ENCODE assay signal across 8 mouse cellular contexts in the genomic region with DNA sequence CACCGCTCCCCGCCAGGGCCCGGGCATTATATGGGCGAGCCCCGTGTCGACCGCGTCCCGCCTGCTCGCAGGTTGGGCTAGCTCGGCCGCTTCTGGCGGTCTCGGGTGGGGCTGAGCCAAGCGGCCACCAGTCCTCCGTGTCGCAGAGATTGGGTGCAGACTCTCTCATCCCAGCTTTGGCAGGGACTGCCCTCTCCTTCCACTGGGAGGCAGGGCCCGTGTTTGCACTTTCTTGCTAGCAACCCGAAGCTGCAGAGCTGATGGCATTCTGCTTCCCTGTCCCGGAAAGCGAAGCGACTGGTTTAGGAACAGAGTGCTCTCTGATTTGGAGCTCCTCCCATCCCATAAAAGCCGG. TPM values are rescaled to one million over a fixed set of nuclear protein-coding genes. Genes with fewer than 3 reads are reported as not detected.
DNase-seq lines count a peak whose midpoint lies in the region; ATAC-seq and TF ChIP-seq lines count a peak whose summit lies in the region.

No protein-coding gene starts in this region.

- peaks cover 17% of the 10 kb centered on the region for H3K36me3 ChIP-seq in heart, adult 2 months (ENCODE audit: control insufficient read depth, insufficient read depth, low read length)
- peaks cover 33% of the 10 kb centered on the region for H3K36me3 ChIP-seq in ES-Bruce4 (ENCODE audit: control insufficient read depth, insufficient read depth, low read length, poor library complexity, severe bottlenecking)
- peaks cover 26% of the 10 kb centered on the region for H3K36me3 ChIP-seq in embryonic facial prominence, embryonic 14.5 days (ENCODE audit: control insufficient read depth, insufficient read depth, low read length)
- 0 out of 2 replicates have a peak, but pooled peaks cover 8% of the 10 kb centered on the region for H3K36me3 ChIP-seq in limb, embryonic 11.5 days (ENCODE audit: control insufficient read depth, insufficient read depth, low read length)
- peaks cover 24% of the 10 kb centered on the region for H3K36me3 ChIP-seq in neural tube, embryonic 14.5 days (ENCODE audit: control insufficient read depth, insufficient read depth, low read length)

- peak overlapping the region; percentile 91 for H3K4me3 ChIP-seq in heart, adult 2 months
- peak overlapping the region; percentile 99 for H3K4me3 ChIP-seq in ES-Bruce4 (ENCODE audit: low read depth, low read length)
- H3K4me3 ChIP-seq in embryonic facial prominence, embryonic 14.5 days (ENCODE audit: low read depth, low read length) = peak overlapping the region; percentile 85
- H3K4me3 ChIP-seq in limb, embryonic 11.5 days (ENCODE audit: low read depth, low read length) = peak overlapping the region; percentile 85
- H3K4me3 ChIP-seq in neural tube, embryonic 14.5 days (ENCODE audit: low read depth, low read length) = peak overlapping the region; percentile 55

- H3K9ac ChIP-seq in heart, adult 2 months (ENCODE audit: low read depth, low read length) = peak overlapping the region; percentile 89
- H3K9ac ChIP-seq in ES-Bruce4 (ENCODE audit: low read depth, poor library complexity, severe bottlenecking) = peak overlapping the region; percentile 94
- H3K9ac ChIP-seq in embryonic facial prominence, embryonic 14.5 days (ENCODE audit: low read depth, low read length) = peak overlapping the region; percentile 94
- peak overlapping the region; percentile 92 for H3K9ac ChIP-seq in limb, embryonic 11.5 days (ENCODE audit: low read length)
- peak overlapping the region; percentile 86 for H3K9ac ChIP-seq in neural tube, embryonic 14.5 days (replicated peaks; ENCODE audit: low read depth, low read length)

- H3K4me2 ChIP-seq in embryonic facial prominence, embryonic 14.5 days (ENCODE audit: low read depth, low read length) = peak overlapping the region; percentile 90
- peak overlapping the region; percentile 69 for H3K4me2 ChIP-seq in limb, embryonic 11.5 days (ENCODE audit: low read depth, severe bottlenecking)
- H3K4me2 ChIP-seq in neural tube, embryonic 14.5 days (ENCODE audit: low read depth, low read length) = peak overlapping the region; percentile 85

- TF ChIP-seq CTCF in heart, adult 2 months (IDR thresholded peaks at IDR 0.05) = no peak
- no peak for TF ChIP-seq CTCF in ES-Bruce4 (IDR thresholded peaks at IDR 0.05; ENCODE audit: low read depth, low read length)

- TF ChIP-seq EP300 in heart, adult 2 months (IDR thresholded peaks at IDR 0.05; ENCODE audit: insufficient read depth, low read depth, low read length) = no peak
- no peak for TF ChIP-seq EP300 in ES-Bruce4 (IDR thresholded peaks at IDR 0.05; ENCODE audit: insufficient read depth, low read depth, low read length)

- H3K27me3 ChIP-seq in heart, adult 2 months (ENCODE audit: control insufficient read depth, insufficient read depth, low read length) = no peaks in the 10 kb centered on the region
- H3K27me3 ChIP-seq in ES-Bruce4 (ENCODE audit: control insufficient read depth, insufficient read depth, low read length, poor library complexity, severe bottlenecking) = no peaks in the 10 kb centered on the region
- H3K27me3 ChIP-seq in embryonic facial prominence, embryonic 14.5 days (replicated peaks; ENCODE audit: control insufficient read depth, insufficient read depth, low read length) = no peaks in the 10 kb centered on the region
- H3K27me3 ChIP-seq in limb, embryonic 11.5 days (ENCODE audit: control insufficient read depth, insufficient read depth, low read length) = no peaks in the 10 kb centered on the region
- no peaks in the 10 kb centered on the region for H3K27me3 ChIP-seq in neural tube, embryonic 14.5 days (ENCODE audit: control insufficient read depth, insufficient read depth, low read length)

- H3K79me2 ChIP-seq in heart, adult 2 months (replicated peaks; ENCODE audit: control insufficient read depth, insufficient read depth, low read length) = no peaks in the 10 kb centered on the region

- WGBS in heart, adult 2 months = 0% methylated on average over 23 of the region's 23 CpGs
- WGBS in embryonic facial prominence, embryonic 14.5 days = 0% methylated on average over 14 of the region's 23 CpGs
- 0% methylated on average over 23 of the region's 23 CpGs for WGBS in limb, embryonic 11.5 days
- WGBS in neural tube, embryonic 14.5 days = under 1% methylated on average over 23 of the region's 23 CpGs

- H3K9me3 ChIP-seq in ES-Bruce4 (replicated peaks; ENCODE audit: control insufficient read depth, insufficient read depth, low read length, poor library complexity, severe bottlenecking) = no peaks in the 10 kb centered on the region
- no peaks in the 10 kb centered on the region for H3K9me3 ChIP-seq in embryonic facial prominence, embryonic 14.5 days (ENCODE audit: control insufficient read depth, low read length)
- no peaks in the 10 kb centered on the region for H3K9me3 ChIP-seq in limb, embryonic 11.5 days (ENCODE audit: control insufficient read depth, low read length)
- H3K9me3 ChIP-seq in neural tube, embryonic 14.5 days (ENCODE audit: control insufficient read depth, low read length) = no peaks in the 10 kb centered on the region

- H3K4me1 ChIP-seq in heart, adult 2 months (ENCODE audit: control insufficient read depth, insufficient read depth, low read length) = peaks cover 2% of the 10 kb centered on the region; the same call in 1 of the 2 replicates
- H3K4me1 ChIP-seq in ES-Bruce4 (ENCODE audit: control insufficient read depth, insufficient read depth, low read length) = no peaks in the 10 kb centered on the region
- peaks cover 19% of the 10 kb centered on the region for H3K4me1 ChIP-seq in embryonic facial prominence, embryonic 14.5 days (ENCODE audit: control insufficient read depth, insufficient read depth, low read length)
- peaks cover 9% of the 10 kb centered on the region for H3K4me1 ChIP-seq in limb, embryonic 11.5 days (ENCODE audit: control insufficient read depth, insufficient read depth, low read length)
- peaks cover 22% of the 10 kb centered on the region for H3K4me1 ChIP-seq in neural tube, embryonic 14.5 days (ENCODE audit: control insufficient read depth, insufficient read depth, low read length)

- DNase-seq in heart, adult 2 months = no peak
- DNase-seq in heart, postnatal 4 days = no peak
- DNase-seq in embryonic facial prominence, embryonic 14.5 days (ENCODE audit: low spot score) = peak; percentile 68
- DNase-seq in limb, embryonic 11.5 days (ENCODE audit: low spot score) = peak; percentile 84
- DNase-seq in right cerebral cortex, adult 18-20 months = no peak
- DNase-seq in layer of hippocampus, postnatal 36 days = no peak

- no peak; the same call in 1 of the 2 replicates for TF ChIP-seq POLR2A in heart, adult 2 months (IDR thresholded peaks at IDR 0.05; ENCODE audit: insufficient read depth, low read depth, low read length)
- TF ChIP-seq POLR2A in ES-Bruce4 (IDR thresholded peaks at IDR 0.05; ENCODE audit: insufficient read depth, low read length) = no peak

- intact Hi-C loops in heart, adult 2 months (cut with DNase I) = loop anchor here (5.0 kb wide), 1 partner anchor 531 kb away; a partner anchor contains a TSS

- H3K27ac ChIP-seq in heart, adult 2 months = peak overlapping the region; percentile 91
- peak overlapping the region; percentile 78 for H3K27ac ChIP-seq in ES-Bruce4 (ENCODE audit: insufficient read depth, low read length)
- H3K27ac ChIP-seq in embryonic facial prominence, embryonic 14.5 days (replicated peaks; ENCODE audit: low read depth, low read length) = peak overlapping the region; percentile 97
- H3K27ac ChIP-seq in limb, embryonic 11.5 days (replicated peaks; ENCODE audit: low read depth, low read length) = peak overlapping the region; percentile 89
- H3K27ac ChIP-seq in neural tube, embryonic 14.5 days (ENCODE audit: low read depth, low read length) = peak overlapping the region; percentile 99

- ATAC-seq in embryonic facial prominence, embryonic 14.5 days (ENCODE audit: low read depth) = peak; percentile 9; the same call in 1 of the 2 replicates
- ATAC-seq in limb, embryonic 11.5 days (ENCODE audit: insufficient number of reproducible peaks, low FRiP score, low TSS enrichment, low read depth) = no peak
- ATAC-seq in neural tube, embryonic 14.5 days (ENCODE audit: low read depth) = peak; percentile 31; the same call in 1 of the 2 replicates

RNA-seq across cellular contexts. Expression of a gene that starts 0.5 kb away (rescaled TPM):
- total RNA-seq in heart, adult 2 months (2021) = 1 to 10 TPM; 7.1 to 7.6 TPM
- polyA plus RNA-seq in heart, adult 2 months (2012; rRNA removed) = 3.7 and 6.8 TPM in 2 replicates
- 10 to 100 TPM; 20.6 to 22.8 TPM for total RNA-seq in heart, postnatal 4 days (2021)
- 49.6 and 58.8 TPM in 2 replicates for polyA plus RNA-seq in ES-Bruce4 (2011; ENCODE audit: insufficient read depth, insufficient read length, low read depth, missing spikeins)
- polyA plus RNA-seq in embryonic facial prominence, embryonic 14.5 days (2014; fragmentation: Nextera tagmentation; extraction: Ambion mirVana) = 21.5 and 22.7 TPM in 2 replicates
- 28.3 and 30.2 TPM in 2 replicates for polyA plus RNA-seq in limb, embryonic 11.5 days (2014; fragmentation: Nextera tagmentation; extraction: Ambion mirVana)
- polyA plus RNA-seq in neural tube, embryonic 14.5 days (2014; fragmentation: Nextera tagmentation; extraction: Ambion mirVana) = 22.8 and 27.2 TPM in 2 replicates
- total RNA-seq in layer of hippocampus, postnatal 36 days (2021) = 10 to 100 TPM; 19.3 to 20.0 TPM

RNA-seq across cellular contexts. Expression of a gene that starts 1.2 kb away (rescaled TPM):
- total RNA-seq in heart, adult 2 months (2021) = 10 to 100 TPM in 1 of 2 experiments, 1 to 10 TPM in 1; 9.0 to 11.8 TPM
- 4.8 and 9.0 TPM in 2 replicates for polyA plus RNA-seq in heart, adult 2 months (2012; rRNA removed)
- total RNA-seq in heart, postnatal 4 days (2021) = 10 to 100 TPM; 26.3 to 28.1 TPM
- polyA plus RNA-seq in ES-Bruce4 (2011; ENCODE audit: insufficient read depth, insufficient read length, low read depth, missing spikeins) = 92.8 and 101 TPM in 2 replicates
- polyA plus RNA-seq in embryonic facial prominence, embryonic 14.5 days (2014; fragmentation: Nextera tagmentation; extraction: Ambion mirVana) = 41.1 and 41.5 TPM in 2 replicates
- 73.7 and 75.7 TPM in 2 replicates for polyA plus RNA-seq in limb, embryonic 11.5 days (2014; fragmentation: Nextera tagmentation; extraction: Ambion mirVana)
- 39.0 and 46.4 TPM in 2 replicates for polyA plus RNA-seq in neural tube, embryonic 14.5 days (2014; fragmentation: Nextera tagmentation; extraction: Ambion mirVana)
- total RNA-seq in layer of hippocampus, postnatal 36 days (2021) = 10 to 100 TPM; 18.3 to 19.4 TPM

Comparison
In these comparisons a context has a peak if more than half of its experiments do, and no peak if none do; other contexts are left out.
1. DNase-seq: peak in embryonic facial prominence, embryonic 14.5 days (single experiment) and limb, embryonic 11.5 days (single experiment); none in heart, adult 2 months (0 of 2), heart, postnatal 4 days (single experiment), right cerebral cortex, adult 18-20 months (single experiment) and layer of hippocampus, postnatal 36 days (0 of 2).
2. Peak in every context shown above with its lines, with median percentiles within 50 percentile points of each other: H3K27ac ChIP-seq, H3K4me3 ChIP-seq, H3K9ac ChIP-seq and H3K4me2 ChIP-seq.